In the genomic region with DNA sequence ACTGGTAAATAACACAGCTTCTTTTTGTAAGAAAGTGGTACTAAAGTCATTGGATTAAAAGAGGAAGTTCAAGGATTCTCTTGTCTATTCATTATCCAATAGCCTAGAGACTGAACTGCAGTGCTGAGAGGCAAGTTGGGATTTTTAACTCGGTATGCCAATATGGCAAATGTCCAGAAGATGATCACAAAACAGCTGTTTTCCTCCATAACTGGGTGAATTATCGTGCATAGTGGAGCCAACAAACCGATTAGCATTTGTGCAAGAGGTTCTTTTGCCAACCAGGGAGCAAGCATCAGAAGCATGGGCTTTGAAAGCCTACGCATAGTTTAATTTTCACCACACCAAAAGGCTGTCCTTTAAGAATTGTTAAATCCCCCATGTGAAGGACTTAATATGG, we compare ENCODE assay signal across 31 mouse cellular contexts.
DNase-seq lines count a peak whose midpoint lies in the region; ATAC-seq and TF ChIP-seq lines count a peak whose summit lies in the region.
"Had no signal": no experiment of that assay in that cellular context is flagged by ENCODE, and none has a peak within 500 bp of the region (broad histone marks: within the 10 kb centered on the region; RNA-seq: fewer than 3 reads in every experiment).

No protein-coding gene starts in this region.

- no peaks in the 10 kb centered on the region for H3K9me3 ChIP-seq in forebrain, embryonic 14.5 days (replicated peaks; ENCODE audit: control insufficient read depth, low read length)
- H3K9me3 ChIP-seq in forebrain, embryonic 12.5 days = no peaks in the 10 kb centered on the region
- no peaks in the 10 kb centered on the region for H3K9me3 ChIP-seq in MEL (replicated peaks; ENCODE audit: insufficient read depth, low read length)
- H3K9me3 ChIP-seq: embryonic facial prominence, embryonic 12.5 days; heart, embryonic 10.5 days; heart, embryonic 15.5 days; hindbrain, embryonic 13.5 days; kidney, embryonic 15.5 days; limb, embryonic 13.5 days; liver, embryonic 13.5 days; midbrain, embryonic 12.5 days had no signal

- no peak overlapping the region for H3K4me2 ChIP-seq in forebrain, embryonic 14.5 days (ENCODE audit: low read length)
- no peak overlapping the region for H3K4me2 ChIP-seq in forebrain, embryonic 12.5 days
- H3K4me2 ChIP-seq: embryonic facial prominence, embryonic 12.5 days; heart, embryonic 15.5 days; hindbrain, embryonic 13.5 days; kidney, embryonic 15.5 days; limb, embryonic 13.5 days; liver, embryonic 13.5 days; midbrain, embryonic 12.5 days had no signal

- intact Hi-C loops in left cerebral cortex, postnatal 4 days (cut with DNase I) = no loop called here

- no peak overlapping the region for H3K27ac ChIP-seq in forebrain, embryonic 14.5 days (ENCODE audit: low read depth, low read length)
- no peak overlapping the region for H3K27ac ChIP-seq in forebrain, embryonic 12.5 days
- H3K27ac ChIP-seq in MEL (ENCODE audit: control insufficient read depth, low read depth, low read length) = no peak overlapping the region
- H3K27ac ChIP-seq: embryonic facial prominence, embryonic 12.5 days; heart, embryonic 10.5 days; heart, embryonic 15.5 days; hindbrain, embryonic 13.5 days; kidney, embryonic 15.5 days; left cerebral cortex, adult 2 months; limb, embryonic 13.5 days; liver, embryonic 13.5 days; midbrain, embryonic 12.5 days had no signal

- TF ChIP-seq CTCF in MEL (IDR thresholded peaks at IDR 0.05 in 2 of 3, conservative IDR thresholded peaks at IDR 0.05 in 1 of 3; ENCODE audit: control insufficient read depth in 1 of 3, insufficient read depth in 1 of 3, low read depth in 2 of 3, low read length in 3 of 3, poor library complexity in 1 of 3, severe bottlenecking in 1 of 3) = no peak

- DNase-seq in forebrain, embryonic 14.5 days (ENCODE audit: low spot score) = peak; percentile 59
- peak; percentile 18 for DNase-seq in left cerebral cortex, postnatal 4 days
- no peak for DNase-seq in left cerebral cortex, adult 18-20 months (ENCODE audit: low spot score in 2 of 2)
- peak; percentile 7 for DNase-seq in MEL (ENCODE audit: low read depth, low spot score)
- DNase-seq in Muller cell, postnatal 12 days (ENCODE audit: inconsistent ontology term) = peak; percentile 25
- DNase-seq in spleen, postnatal 10 days (ENCODE audit: low spot score in 2 of 2) = no peak
- DNase-seq: adrenal gland, postnatal 10 days; B cell, adult 2 months; cerebellum, adult 18-20 months; cerebellum, postnatal 36 days; gastrocnemius, postnatal 25 days; heart, adult 11 months; kidney, adult 11 months; kidney, postnatal 25 days; liver, embryonic 13.5 days; lung, adult 18-20 months; lung, postnatal 4 days; right cerebral cortex, postnatal 4 days; thymus, postnatal 4 days had no signal

- WGBS in forebrain, embryonic 14.5 days = 77% methylated on average over 4 of the region's 4 CpGs
- 86% methylated on average over 4 of the region's 4 CpGs for WGBS in forebrain, embryonic 12.5 days

- TF ChIP-seq EP300 in MEL (IDR thresholded peaks at IDR 0.05; ENCODE audit: low read depth in 1 of 2, low read length in 2 of 2) = no peak

- no peak for ATAC-seq in forebrain, embryonic 14.5 days
- ATAC-seq in forebrain, embryonic 12.5 days (ENCODE audit: low FRiP score) = no peak
- ATAC-seq: inflammation-experienced regulatory T-cells, adult 6 months; lung, postnatal 0 days had no signal

- H3K4me3 ChIP-seq in forebrain, embryonic 14.5 days (ENCODE audit: low read depth, low read length) = no peak overlapping the region
- H3K4me3 ChIP-seq in forebrain, embryonic 12.5 days (replicated peaks) = no peak overlapping the region
- H3K4me3 ChIP-seq in MEL (ENCODE audit: control insufficient read depth in 1 of 2, insufficient read depth in 1 of 2, low read depth in 2 of 2, low read length in 2 of 2) = no peak overlapping the region
- H3K4me3 ChIP-seq: embryonic facial prominence, embryonic 12.5 days; heart, embryonic 10.5 days; heart, embryonic 15.5 days; hindbrain, embryonic 13.5 days; kidney, embryonic 15.5 days; left cerebral cortex, adult 2 months; limb, embryonic 13.5 days; liver, embryonic 13.5 days; megakaryocyte, embryonic 14.5 days; midbrain, embryonic 12.5 days had no signal

- TF ChIP-seq POLR2A in MEL (IDR thresholded peaks at IDR 0.05; ENCODE audit: control insufficient read depth in 1 of 2, insufficient read depth in 1 of 2, low read depth in 1 of 2, low read length in 2 of 2, poor library complexity in 1 of 2) = no peak

- no peaks in the 10 kb centered on the region for H3K36me3 ChIP-seq in forebrain, embryonic 14.5 days (ENCODE audit: control insufficient read depth, insufficient read depth, low read length)
- no peaks in the 10 kb centered on the region for H3K36me3 ChIP-seq in forebrain, embryonic 12.5 days (replicated peaks)
- no peaks in the 10 kb centered on the region for H3K36me3 ChIP-seq in MEL (ENCODE audit: control insufficient read depth in 1 of 2, insufficient read depth in 2 of 2, low read length in 2 of 2)
- H3K36me3 ChIP-seq: embryonic facial prominence, embryonic 12.5 days; heart, embryonic 10.5 days; heart, embryonic 15.5 days; hindbrain, embryonic 13.5 days; kidney, embryonic 15.5 days; limb, embryonic 13.5 days; liver, embryonic 13.5 days; midbrain, embryonic 12.5 days had no signal

- H3K9ac ChIP-seq in forebrain, embryonic 14.5 days (ENCODE audit: low read length) = no peak overlapping the region
- H3K9ac ChIP-seq in forebrain, embryonic 12.5 days = no peak overlapping the region
- H3K9ac ChIP-seq in MEL (ENCODE audit: control insufficient read depth, low read depth, low read length, poor library complexity, severe bottlenecking) = no peak overlapping the region
- H3K9ac ChIP-seq: embryonic facial prominence, embryonic 12.5 days; heart, embryonic 15.5 days; hindbrain, embryonic 13.5 days; kidney, embryonic 15.5 days; limb, embryonic 13.5 days; liver, embryonic 13.5 days; midbrain, embryonic 12.5 days had no signal

- TF ChIP-seq RAD21 in MEL (IDR thresholded peaks at IDR 0.05; ENCODE audit: low read depth, low read length) = no peak

- no peaks in the 10 kb centered on the region for H3K27me3 ChIP-seq in forebrain, embryonic 14.5 days (replicated peaks; ENCODE audit: control insufficient read depth, insufficient read depth, low read length)
- no peaks in the 10 kb centered on the region for H3K27me3 ChIP-seq in forebrain, embryonic 12.5 days
- no peaks in the 10 kb centered on the region for H3K27me3 ChIP-seq in MEL (ENCODE audit: control insufficient read depth in 1 of 2, insufficient read depth in 2 of 2, low read length in 2 of 2)
- H3K27me3 ChIP-seq: embryonic facial prominence, embryonic 12.5 days; heart, embryonic 15.5 days; hindbrain, embryonic 13.5 days; kidney, embryonic 15.5 days; limb, embryonic 13.5 days; liver, embryonic 13.5 days; megakaryocyte, embryonic 14.5 days; midbrain, embryonic 12.5 days had no signal

- no peaks in the 10 kb centered on the region for H3K79me2 ChIP-seq in MEL (ENCODE audit: control insufficient read depth, insufficient read depth, low read length, poor library complexity)

- H3K4me1 ChIP-seq in forebrain, embryonic 14.5 days (ENCODE audit: control insufficient read depth, insufficient read depth, low read length) = no peaks in the 10 kb centered on the region
- no peaks in the 10 kb centered on the region for H3K4me1 ChIP-seq in forebrain, embryonic 12.5 days
- no peaks in the 10 kb centered on the region for H3K4me1 ChIP-seq in MEL (ENCODE audit: control insufficient read depth in 1 of 2, insufficient read depth in 2 of 2, low read length in 2 of 2)
- H3K4me1 ChIP-seq: embryonic facial prominence, embryonic 12.5 days; heart, embryonic 10.5 days; heart, embryonic 15.5 days; hindbrain, embryonic 13.5 days; kidney, embryonic 15.5 days; limb, embryonic 13.5 days; liver, embryonic 13.5 days; megakaryocyte, embryonic 14.5 days; midbrain, embryonic 12.5 days had no signal

TF ChIP-seq in MEL, 35 proteins besides CTCF, POLR2A, EP300 and RAD21:
- no peak for TF ChIP-seq RCOR1 (IDR thresholded peaks at IDR 0.05; ENCODE audit: low read depth, low read length)
- TF ChIP-seq NRF1 (IDR thresholded peaks at IDR 0.05; ENCODE audit: insufficient read depth, low read depth, low read length, poor library complexity, severe bottlenecking) = no peak
- no peak for TF ChIP-seq MAZ (IDR thresholded peaks at IDR 0.05; ENCODE audit: low read depth, low read length)
- no peak for TF ChIP-seq TCF12 (IDR thresholded peaks at IDR 0.05; ENCODE audit: low read depth, low read length)
- TF ChIP-seq MEF2A (IDR thresholded peaks at IDR 0.05; ENCODE audit: extremely low read depth, insufficient replicate concordance, low read depth, low read length, poor library complexity, severe bottlenecking) = no peak
- no peak for TF ChIP-seq MYC (IDR thresholded peaks at IDR 0.05; ENCODE audit: low read depth, low read length)

Comparison
In these comparisons a context has a peak if more than half of its experiments do, and no peak if none do; other contexts are left out.
1. DNase-seq: peak in forebrain, embryonic 14.5 days (single experiment), left cerebral cortex, postnatal 4 days (single experiment), MEL (single experiment) and Muller cell, postnatal 12 days (single experiment); none in left cerebral cortex, adult 18-20 months (0 of 2) and spleen, postnatal 10 days (0 of 2).